Mouse (Mus musculus) retina, adult 2 months (tissue): ENCODE measurements at regions not wholly inside any gene's neighbourhood (a gene's known extent, or its start where the extent isn't known, plus 50 kb on each side); places are given as distances from the start of the nearest gene placed in this dataset.

Source experiments
- DNase-seq: peaks from one replicate; pipeline ENCODE4 v3.0.0-alpha.2; 2012; ENCODE audit warnings: low read depth, low spot score

GRCm38 (mm10) chr4:62755237-62755900, 195.7 kb downstream of the Rgs3 start:
- DNase-seq = no peak

GRCm38 (mm10) chr4:62756721-62757206, 197.1 kb downstream of the Rgs3 start:
- DNase-seq = no peak

- DNase-seq = no peak
Observed at GRCm38 (mm10) chr4:62760748-62761604, 201.3 kb downstream of the Rgs3 start.

GRCm38 (mm10) chr4:62761672-62762071, 202.0 kb downstream of the Rgs3 start:
- DNase-seq = peak; percentile 50

GRCm38 (mm10) chr4:62763990-62764389, 201.4 kb upstream of the Zfp618 start:
- peak; percentile 40 for DNase-seq

GRCm38 (mm10) chr4:62769469-62770234, 195.7 kb upstream of the Zfp618 start:
- DNase-seq = no peak

- DNase-seq = no peak
Observed at GRCm38 (mm10) chr4:62775005-62775609, 190.3 kb upstream of the Zfp618 start.

- no peak for DNase-seq
Observed at GRCm38 (mm10) chr4:62776881-62777280, 188.5 kb upstream of the Zfp618 start.

GRCm38 (mm10) chr4:62777436-62777835, 187.9 kb upstream of the Zfp618 start:
- no peak for DNase-seq

GRCm38 (mm10) chr4:62778621-62779020, 186.8 kb upstream of the Zfp618 start:
- no peak for DNase-seq

GRCm38 (mm10) chr4:62780409-62780808, 185.0 kb upstream of the Zfp618 start:
- peak; percentile 36 for DNase-seq

GRCm38 (mm10) chr4:62780837-62781236, 184.5 kb upstream of the Zfp618 start:
- no peak for DNase-seq

GRCm38 (mm10) chr4:62781309-62781800, 184.0 kb upstream of the Zfp618 start:
- no peak for DNase-seq

GRCm38 (mm10) chr4:62785711-62786110, 179.7 kb upstream of the Zfp618 start:
- DNase-seq = no peak

GRCm38 (mm10) chr4:62789696-62790095, 175.7 kb upstream of the Zfp618 start:
- no peak for DNase-seq

GRCm38 (mm10) chr4:62793582-62793981, 171.8 kb upstream of the Zfp618 start:
- no peak for DNase-seq

GRCm38 (mm10) chr4:62795538-62795937, 169.8 kb upstream of the Zfp618 start:
- DNase-seq = no peak

- DNase-seq = no peak
Observed at GRCm38 (mm10) chr4:62799923-62800322, 165.4 kb upstream of the Zfp618 start.

GRCm38 (mm10) chr4:62805841-62806240, 159.5 kb upstream of the Zfp618 start:
- DNase-seq = no peak

- DNase-seq = no peak
Observed at GRCm38 (mm10) chr4:62806786-62807185, 158.6 kb upstream of the Zfp618 start.

- no peak for DNase-seq
Observed at GRCm38 (mm10) chr4:62807926-62808552, 157.3 kb upstream of the Zfp618 start.
